Mouse (Mus musculus) midbrain, embryonic 12.5 days (tissue): ENCODE results near the gene Anapc7. TPM values are rescaled to one million over a fixed set of nuclear protein-coding genes. Genes with fewer than 3 reads are reported as not detected.

ENCODE experiments used
- ATAC-seq: fragments of 200-750 bp; cut with Nextera tagmentation; 2 replicates; pipeline ENCODE4 v1.8.0; 2017; ENCODE audit warnings: low read depth, moderate TSS enrichment, moderate library complexity; ENCODE audit not compliant: low FRiP score
- H3K27ac ChIP-seq: fragments of 300-500 bp; sonication (generic); replicated peaks from 2 replicates; pipeline ENCODE4 v1.5.1; 2016; ENCODE audit warnings: mild to moderate bottlenecking
- H3K27me3 ChIP-seq: fragments of 300-500 bp; sonication (generic); 2 replicates; pipeline ENCODE4 v1.6.1; 2016; ENCODE audit warnings: mild to moderate bottlenecking
- H3K36me3 ChIP-seq: fragments of 300-500 bp; sonication (generic); 2 replicates; pipeline ENCODE4 v1.6.1; 2016
- H3K4me1 ChIP-seq: fragments of 300-500 bp; sonication (generic); 2 replicates; pipeline ENCODE4 v1.6.1; 2016
- H3K4me2 ChIP-seq: fragments of 300-500 bp; sonication (generic); replicated peaks from 2 replicates; pipeline ENCODE4 v1.6.1; 2016; ENCODE audit warnings: mild to moderate bottlenecking, moderate library complexity
- H3K4me3 ChIP-seq: fragments of 300-500 bp; sonication (generic); 2 replicates; pipeline ENCODE4 v1.5.1; 2016; ENCODE audit warnings: mild to moderate bottlenecking
- H3K9ac ChIP-seq: fragments of 300-500 bp; sonication (generic); replicated peaks from 2 replicates; pipeline ENCODE4 v1.6.1; 2016; ENCODE audit warnings: mild to moderate bottlenecking, moderate library complexity
- H3K9me3 ChIP-seq: fragments of 300-500 bp; sonication (generic); 2 replicates; pipeline ENCODE4 v1.6.1; 2016; ENCODE audit warnings: mild to moderate bottlenecking
- WGBS: fragments of 180-500 bp; shearing (Covaris S2); methylation state at CpG from one replicate; pipeline ENCODE4 v1.1.7; 2016; 5-methylcytosine and 5-hydroxymethylcytosine counted together
- polyA plus RNA-seq: library from polyadenylated mRNA; unstranded; fragments of >200 nt; fragmentation: Nextera tagmentation; extraction: Ambion mirVana; gene quantifications from 2 replicates; pipeline ENCODE4 v1.2.1, GENCODE M21; 2016

The Anapc7 gene
- polyA plus RNA-seq = 52.1 and 53.6 TPM in 2 replicates

DNA sequence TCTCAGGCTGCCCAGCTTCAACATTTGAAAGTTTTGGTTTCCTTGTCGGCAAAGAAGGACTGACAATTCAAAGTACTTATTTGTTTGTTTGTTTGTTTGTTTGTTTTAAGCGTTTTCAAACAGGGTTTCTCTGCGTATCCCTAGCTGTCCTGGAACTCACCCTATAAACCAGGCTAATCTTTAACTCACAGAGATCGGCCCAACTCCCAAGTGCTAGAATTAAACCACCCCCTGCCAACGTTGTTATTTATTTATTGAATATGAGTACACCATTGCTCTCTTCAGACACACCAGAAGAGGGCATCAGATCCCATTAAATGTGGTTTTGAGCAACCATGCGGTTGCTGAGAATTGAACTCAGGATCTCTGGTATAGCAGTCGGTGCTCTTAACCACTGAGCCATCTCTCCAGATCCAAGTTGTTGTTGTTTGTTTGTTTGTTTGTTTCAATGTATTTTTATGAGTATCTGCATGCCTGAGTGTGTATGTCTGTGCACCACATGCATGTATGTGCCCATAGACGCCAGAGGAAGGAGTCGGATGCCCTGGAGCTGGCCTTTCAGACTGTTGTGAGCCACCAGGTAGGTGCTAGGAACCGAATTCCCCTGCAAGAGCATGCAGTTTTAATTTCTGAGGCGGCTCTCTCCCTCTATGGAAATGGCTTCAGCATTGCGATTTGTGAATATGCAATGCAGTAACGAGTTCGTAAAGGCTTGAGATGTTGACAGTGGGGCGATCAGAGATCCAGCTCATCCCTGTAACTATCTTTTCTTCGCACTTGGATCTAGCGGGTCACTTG, at the start of gene Anapc7:
Anapc7 (plus strand) TSS at position 423 of the 798 bp plus-strand sequence.
- H3K9ac ChIP-seq = peak within 1 kb of the TSS; percentile 90

DNA sequence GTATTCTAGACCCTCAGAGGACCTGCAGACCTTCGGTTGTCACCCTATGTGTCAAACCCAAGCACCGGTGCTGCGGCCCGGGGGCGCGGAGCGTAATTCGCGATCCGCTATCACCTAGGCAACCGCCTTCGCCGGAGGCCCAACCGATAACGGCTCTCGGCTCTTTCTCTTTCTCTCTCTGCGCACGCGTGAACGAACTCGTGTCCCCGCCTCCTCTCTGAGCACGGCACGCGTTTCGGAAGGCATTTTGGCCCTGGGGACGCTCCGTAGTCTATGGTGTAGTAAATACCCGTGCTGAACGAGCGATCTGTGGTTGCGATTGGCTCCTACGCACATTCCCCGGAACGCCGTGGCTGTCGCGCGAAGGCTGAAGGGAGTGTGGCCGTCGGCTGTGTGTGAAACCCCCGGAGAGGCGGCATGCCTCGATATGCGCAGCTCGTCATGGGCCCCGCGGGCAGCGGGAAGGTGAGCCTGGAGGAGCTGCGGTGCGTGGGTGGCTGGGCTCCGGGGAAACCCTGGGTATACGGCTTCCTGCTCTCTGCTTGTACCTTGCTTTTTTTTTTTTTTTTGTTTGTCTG, 49.2 kb upstream of the Anapc7 start, which contains the start of gene Fam216a:
Fam216a (minus strand) TSS at position 173 of the 578 bp plus-strand sequence.
- under 1% methylated on average over 53 of the region's 53 CpGs for WGBS
- Histone ChIP-seq H3K27me3 (no peaks in the 10 kb centered on the region), H3K4me2 (peak within 1 kb of the TSS; percentile 73), H3K9ac (peak within 1 kb of the TSS; percentile 85), H3K27ac (peak within 1 kb of the TSS; percentile 98), H3K9me3 (no peaks in the 10 kb centered on the region), H3K36me3 (peaks cover 44% of the 10 kb centered on the region), H3K4me3 (peak within 1 kb of the TSS; percentile 82), H3K4me1 (peaks cover 21% of the 10 kb centered on the region)
- ATAC-seq = peak; percentile 92

More for the DNA sequence above, at the start of gene Anapc7:
- H3K9me3 ChIP-seq = no peaks in the 10 kb centered on the region
- peak within 1 kb of the TSS; percentile 93 for H3K27ac ChIP-seq
- WGBS = 25% methylated on average over 17 of the region's 17 CpGs
- H3K4me3 ChIP-seq = peak within 1 kb of the TSS; percentile 99
- peak within 1 kb of the TSS; percentile 98 for H3K4me2 ChIP-seq
- H3K36me3 ChIP-seq = no peaks in the 10 kb centered on the region
- no peaks in the 10 kb centered on the region for H3K27me3 ChIP-seq
- ATAC-seq = no peak
- H3K4me1 ChIP-seq = peaks cover 16% of the 10 kb centered on the region

DNA sequence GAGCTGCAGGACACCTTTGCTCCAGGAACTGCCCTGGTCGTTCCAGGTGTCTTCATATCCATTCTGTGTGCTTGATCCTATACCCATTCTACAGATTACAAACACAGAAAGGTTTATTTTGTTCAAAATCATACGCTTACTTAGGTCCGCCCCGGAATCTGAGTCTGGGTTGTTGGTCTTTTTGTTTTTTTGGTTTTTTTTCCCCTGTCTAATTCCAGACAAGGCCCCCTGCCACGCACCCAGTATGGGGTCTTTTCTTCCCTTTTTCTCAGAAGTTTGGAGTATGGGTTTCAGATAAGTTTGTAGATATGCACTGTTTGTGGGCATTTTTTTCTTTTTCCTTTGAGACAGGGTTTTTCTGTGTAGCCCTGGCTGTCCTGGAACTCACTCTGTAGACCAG, 48.6 kb upstream of the Anapc7 start:
- 4% methylated on average over 5 of the region's 5 CpGs for WGBS
- ATAC-seq = no peak
- H3K4me1 ChIP-seq = peaks cover 21% of the 10 kb centered on the region
- peak overlapping the region; percentile 82 for H3K4me3 ChIP-seq
- H3K9ac ChIP-seq = peak overlapping the region; percentile 69
- peaks cover 38% of the 10 kb centered on the region for H3K36me3 ChIP-seq
- peak overlapping the region; percentile 98 for H3K27ac ChIP-seq
- peak overlapping the region; percentile 73 for H3K4me2 ChIP-seq
- no peaks in the 10 kb centered on the region for H3K27me3 ChIP-seq
- no peaks in the 10 kb centered on the region for H3K9me3 ChIP-seq

DNA sequence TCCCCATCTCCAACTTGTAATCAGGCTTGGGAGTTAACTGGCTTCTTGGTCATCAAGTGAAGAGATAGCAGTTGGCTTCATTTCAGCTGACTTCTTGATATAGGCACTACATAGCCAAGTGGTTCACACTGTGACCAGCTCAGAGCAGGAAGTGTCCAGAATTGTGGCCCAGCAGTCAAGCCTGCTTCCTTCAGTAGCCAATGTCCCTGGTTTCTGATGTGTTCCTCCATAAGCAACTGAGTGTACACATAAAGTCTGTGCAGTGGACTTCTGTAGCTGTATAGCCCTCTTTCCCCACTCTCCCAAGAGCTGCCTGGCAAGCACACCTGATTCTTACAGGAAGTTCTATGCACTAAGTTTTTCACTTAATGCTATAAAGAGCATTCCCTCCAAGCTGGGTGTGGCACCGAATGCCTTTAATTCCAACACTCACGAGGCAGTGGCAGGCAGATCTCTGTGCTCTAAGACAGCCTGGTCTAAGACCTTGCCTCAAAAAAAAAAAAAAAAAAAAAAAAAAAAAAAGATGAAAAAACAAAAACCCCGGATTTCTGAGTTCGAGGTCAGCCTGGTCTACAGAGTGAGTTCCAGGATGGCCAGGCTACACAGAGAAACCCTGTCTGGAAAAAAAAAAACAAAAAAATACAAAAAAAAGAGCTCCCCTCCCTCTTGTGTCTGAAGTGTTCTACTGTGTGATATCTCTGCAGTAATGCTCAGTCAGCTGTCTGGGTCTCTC, 44.2 kb upstream of the Anapc7 start:
- Histone ChIP-seq H3K27ac (no peak overlapping the region), H3K27me3 (no peaks in the 10 kb centered on the region), H3K36me3 (peaks cover 55% of the 10 kb centered on the region), H3K4me3 (no peak overlapping the region), H3K4me1 (peaks cover 12% of the 10 kb centered on the region), H3K9me3 (no peaks in the 10 kb centered on the region), H3K9ac (no peak overlapping the region), H3K4me2 (no peak overlapping the region)
- no peak for ATAC-seq
- WGBS = 91% methylated on average over 4 of the region's 4 CpGs

DNA sequence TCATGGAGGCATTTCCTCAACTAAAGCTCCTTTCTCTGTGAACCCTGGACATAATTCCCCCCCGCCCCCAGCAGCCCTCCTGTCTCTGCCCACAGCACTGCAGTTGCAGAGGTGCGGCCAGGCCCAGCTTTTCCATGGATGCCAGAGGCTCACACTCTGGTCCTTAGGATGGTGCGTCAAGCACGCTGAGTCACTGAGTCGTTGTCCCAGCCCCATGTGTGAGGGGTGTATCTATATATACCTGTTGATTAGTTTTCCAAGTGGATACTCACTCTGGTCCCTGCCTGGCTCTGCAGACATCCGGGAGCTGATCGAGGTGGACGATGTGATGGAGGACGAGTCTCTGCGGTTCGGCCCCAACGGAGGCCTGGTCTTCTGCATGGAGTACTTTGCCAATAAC, 43.3 kb upstream of the Anapc7 start:
- H3K4me2 ChIP-seq = no peak overlapping the region
- no peaks in the 10 kb centered on the region for H3K9me3 ChIP-seq
- no peak for ATAC-seq
- peaks cover 8% of the 10 kb centered on the region for H3K4me1 ChIP-seq
- no peaks in the 10 kb centered on the region for H3K27me3 ChIP-seq
- 95% methylated on average over 12 of the region's 12 CpGs for WGBS
- no peak overlapping the region for H3K27ac ChIP-seq
- H3K36me3 ChIP-seq = peaks cover 60% of the 10 kb centered on the region
- H3K4me3 ChIP-seq = no peak overlapping the region
- H3K9ac ChIP-seq = no peak overlapping the region

DNA sequence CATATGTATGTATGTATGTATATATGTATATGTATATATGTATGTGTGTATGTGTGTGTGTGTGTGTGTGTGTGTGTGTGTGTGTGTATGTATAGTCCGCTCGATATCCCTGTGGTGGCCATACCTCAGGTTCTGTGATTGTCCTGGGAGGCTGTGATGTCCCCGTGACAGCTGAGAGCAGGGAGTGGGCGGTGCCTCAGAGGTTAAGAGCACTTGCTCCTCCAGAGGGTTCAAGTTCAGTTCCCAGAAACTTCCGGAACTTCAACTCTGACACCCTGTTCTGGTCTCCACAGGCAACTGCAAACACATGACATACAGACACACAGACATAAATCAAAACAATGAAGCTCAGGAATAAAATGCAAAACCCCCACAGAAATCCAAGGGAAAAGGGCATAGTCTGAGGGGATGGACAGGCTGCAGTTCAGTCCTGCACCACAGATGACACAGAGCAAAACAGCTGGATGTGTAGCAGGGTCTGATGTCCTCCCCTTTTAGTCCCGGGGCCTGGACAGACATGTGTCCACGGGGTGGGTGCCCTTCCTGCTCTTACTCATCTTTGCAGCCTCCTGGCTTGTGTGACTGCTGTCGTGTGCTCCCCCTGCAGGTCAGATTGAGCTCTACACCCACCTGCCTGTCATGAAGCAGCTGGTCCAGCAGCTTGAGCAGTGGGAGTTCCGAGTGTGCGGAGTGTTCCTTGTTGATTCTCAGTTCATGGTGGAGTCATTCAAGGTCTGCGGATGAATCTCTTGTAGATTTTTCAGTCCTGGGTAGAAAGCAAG, 41.9 kb upstream of the Anapc7 start:
- peaks cover 54% of the 10 kb centered on the region for H3K36me3 ChIP-seq
- H3K9ac ChIP-seq = no peak overlapping the region
- H3K4me1 ChIP-seq = no peaks in the 10 kb centered on the region
- H3K27me3 ChIP-seq = no peaks in the 10 kb centered on the region
- no peak overlapping the region for H3K4me3 ChIP-seq
- no peaks in the 10 kb centered on the region for H3K9me3 ChIP-seq
- peak; percentile 58; the same call in 1 of the 2 replicates for ATAC-seq
- H3K27ac ChIP-seq = no peak overlapping the region
- no peak overlapping the region for H3K4me2 ChIP-seq
- 53% methylated on average over 9 of the region's 11 CpGs for WGBS

DNA sequence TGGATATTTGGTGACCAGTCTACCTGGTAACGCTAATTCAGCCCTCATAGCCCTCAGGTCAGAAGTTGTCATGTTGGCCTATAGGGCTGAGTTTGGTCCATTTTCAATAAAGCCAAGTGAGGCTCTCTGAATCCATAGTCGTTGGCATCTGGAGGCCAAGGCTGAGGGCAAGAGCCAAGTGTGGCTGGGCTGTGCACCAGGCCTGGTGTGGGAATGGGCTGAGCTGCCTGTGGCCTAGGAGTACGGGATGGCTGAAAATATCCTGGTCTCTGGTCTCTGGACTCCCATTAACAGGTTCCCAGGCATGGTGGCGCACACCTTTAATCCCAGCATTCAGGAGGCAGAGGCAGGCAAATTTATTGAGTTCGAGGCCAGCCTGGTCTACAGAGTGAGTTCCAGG, 31.5 kb upstream of the Anapc7 start:
- H3K4me1 ChIP-seq = peaks cover 14% of the 10 kb centered on the region
- no peaks in the 10 kb centered on the region for H3K36me3 ChIP-seq

DNA sequence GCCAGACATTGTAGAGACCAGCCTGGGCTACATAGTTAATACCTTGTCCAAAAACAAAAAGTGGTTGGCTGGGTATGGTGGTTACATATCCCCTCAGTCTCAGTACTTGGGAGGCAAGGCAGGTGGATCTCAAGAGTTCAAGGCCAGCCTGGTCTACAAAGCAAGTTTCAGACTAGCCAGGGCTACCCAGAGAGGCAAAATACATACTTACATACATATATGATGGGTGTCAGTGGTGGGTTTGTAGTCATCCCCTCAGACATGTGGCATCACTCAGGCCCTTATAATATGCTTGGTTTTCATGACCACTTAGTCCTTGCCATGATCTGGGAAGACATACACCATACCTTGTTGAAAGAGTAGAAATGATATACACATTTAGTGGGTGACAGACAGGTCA, 30.8 kb upstream of the Anapc7 start:
- Histone ChIP-seq H3K36me3 (no peaks in the 10 kb centered on the region), H3K9me3 (no peaks in the 10 kb centered on the region), H3K4me2 (no peak overlapping the region), H3K27me3 (no peaks in the 10 kb centered on the region), H3K27ac (no peak overlapping the region), H3K4me3 (no peak overlapping the region), H3K4me1 (peaks cover 14% of the 10 kb centered on the region), H3K9ac (no peak overlapping the region)
- no peak for ATAC-seq

More for the DNA sequence above, 31.5 kb upstream of the Anapc7 start:
- Histone ChIP-seq H3K27me3 (no peaks in the 10 kb centered on the region), H3K4me3 (no peak overlapping the region), H3K4me2 (no peak overlapping the region), H3K9ac (no peak overlapping the region), H3K27ac (no peak overlapping the region), H3K9me3 (no peaks in the 10 kb centered on the region)
- WGBS = 90% methylated on average over 5 of the region's 5 CpGs
- no peak for ATAC-seq

DNA sequence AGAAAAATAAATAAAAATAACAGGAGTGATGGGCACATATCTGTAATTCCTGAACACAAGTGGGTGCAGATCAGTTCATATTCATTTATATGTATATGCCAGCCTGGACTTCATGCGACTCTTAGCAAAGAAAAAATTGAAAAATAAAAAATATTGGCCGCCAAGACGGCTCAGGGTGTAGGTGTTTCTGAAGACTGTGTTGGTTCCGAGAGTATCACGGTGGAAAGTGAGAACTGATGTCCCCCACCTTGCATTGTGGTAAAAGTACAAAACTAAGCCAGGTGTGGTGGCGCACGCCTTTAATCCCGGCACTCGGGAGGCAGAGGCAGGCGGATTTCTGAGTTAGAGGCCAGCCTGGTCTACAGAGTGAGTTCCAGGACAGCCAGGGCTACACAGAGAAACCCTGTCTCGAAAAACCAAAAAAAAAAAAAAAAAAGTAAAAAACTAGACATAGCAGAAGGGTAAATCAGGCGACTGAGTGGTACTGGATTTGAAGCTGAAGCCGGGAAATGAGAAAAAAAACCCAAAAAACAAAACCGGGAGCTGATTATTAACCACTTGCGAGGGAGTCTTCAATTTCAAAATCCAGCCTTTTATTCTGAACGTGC, 30.2 kb upstream of the Anapc7 start:
- no peak for ATAC-seq
- WGBS = 61% methylated on average over 16 of the region's 16 CpGs
- peak overlapping the region; percentile 86 for H3K4me2 ChIP-seq
- no peak overlapping the region for H3K27ac ChIP-seq
- no peaks in the 10 kb centered on the region for H3K36me3 ChIP-seq
- H3K9me3 ChIP-seq = no peaks in the 10 kb centered on the region
- no peaks in the 10 kb centered on the region for H3K27me3 ChIP-seq
- H3K9ac ChIP-seq = peak overlapping the region; percentile 77; the same call in 1 of the 2 replicates
- H3K4me1 ChIP-seq = peaks cover 14% of the 10 kb centered on the region
- H3K4me3 ChIP-seq = peak overlapping the region; percentile 66

DNA sequence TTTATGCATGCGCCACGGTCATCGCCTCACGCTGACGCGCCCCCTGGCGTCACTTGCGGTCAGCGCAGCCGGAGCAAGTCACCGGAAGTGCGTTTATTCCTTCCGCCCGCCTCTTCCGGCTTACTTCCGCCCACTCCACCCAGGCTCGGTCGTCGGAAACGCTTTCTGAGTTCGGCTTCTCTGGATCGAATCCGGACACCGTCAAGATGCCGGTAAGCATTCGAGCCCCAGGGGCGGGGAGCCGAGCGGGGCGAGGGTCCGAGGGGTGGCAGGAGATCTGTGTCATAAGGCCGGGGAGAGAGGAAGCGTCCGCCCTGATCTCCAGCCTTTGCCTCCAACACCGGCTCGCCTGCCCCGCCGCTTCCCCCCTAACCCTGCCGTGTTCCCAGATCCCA, 29.7 kb upstream of the Anapc7 start, which contains the start of gene Arpc3:
Arpc3 (plus strand) TSS at position 93 of the 395 bp plus-strand sequence.
- peak; percentile 73; the same call in 1 of the 2 replicates for ATAC-seq
- peak within 1 kb of the TSS; percentile 4; the same call in 1 of the 2 replicates for H3K27ac ChIP-seq
- WGBS = under 1% methylated on average over 39 of the region's 39 CpGs

More for the DNA sequence above, 29.7 kb upstream of the Anapc7 start, which contains the start of gene Arpc3:
- Histone ChIP-seq H3K27me3 (no peaks in the 10 kb centered on the region), H3K4me3 (peak within 1 kb of the TSS; percentile 66), H3K4me2 (peak within 1 kb of the TSS; percentile 86), H3K36me3 (peaks cover 5% of the 10 kb centered on the region), H3K4me1 (peaks cover 14% of the 10 kb centered on the region), H3K9me3 (no peaks in the 10 kb centered on the region), H3K9ac (peak within 1 kb of the TSS; percentile 77)
